Mouse (Mus musculus): Measurements from ENCODE around the gene Fkbp2. TPM values are rescaled to one million over a fixed set of nuclear protein-coding genes. Genes with fewer than 3 reads are reported as not detected.

Fkbp2 gene
- polyA plus RNA-seq, 1 experiment from 2014 or later, result 84.8 TPM

DNA sequence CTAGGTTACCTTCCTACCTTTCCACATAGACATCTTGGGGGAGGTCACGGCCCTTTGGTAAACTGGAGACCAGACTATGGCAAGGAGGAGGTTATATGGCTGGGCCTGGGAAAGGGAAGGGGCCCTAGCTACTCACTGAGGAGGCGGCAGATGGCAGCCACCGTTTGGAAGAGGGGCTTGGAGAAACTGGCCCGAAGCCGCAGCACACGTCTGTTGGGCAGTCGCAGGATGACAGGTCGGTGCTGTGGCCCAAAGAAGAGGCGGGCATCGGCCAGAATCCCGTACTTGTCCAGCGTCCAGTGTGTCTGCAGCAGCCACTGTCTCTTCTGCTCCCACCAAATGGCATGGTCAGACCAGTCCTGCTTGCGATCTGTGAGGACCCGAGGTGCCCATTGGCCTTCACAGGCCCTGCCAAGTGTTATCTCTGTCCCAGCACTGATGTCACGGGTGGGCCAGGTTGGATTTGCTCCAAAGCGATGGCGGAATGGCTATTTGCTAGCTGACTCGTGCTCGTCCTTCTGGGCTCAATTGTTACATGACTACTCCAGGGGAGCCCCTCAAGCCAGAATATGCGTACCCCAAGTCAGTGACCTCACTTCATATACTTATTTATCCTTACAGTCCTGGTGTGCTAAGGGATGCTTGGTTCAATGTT, 34.3 kb upstream of the Fkbp2 start:
- no peak overlapping the region for H3K4me3 ChIP-seq (ENCODE audit: low read depth, low read length)
- WGBS, result 87% methylated on average over 20 of the region's 20 CpGs

DNA sequence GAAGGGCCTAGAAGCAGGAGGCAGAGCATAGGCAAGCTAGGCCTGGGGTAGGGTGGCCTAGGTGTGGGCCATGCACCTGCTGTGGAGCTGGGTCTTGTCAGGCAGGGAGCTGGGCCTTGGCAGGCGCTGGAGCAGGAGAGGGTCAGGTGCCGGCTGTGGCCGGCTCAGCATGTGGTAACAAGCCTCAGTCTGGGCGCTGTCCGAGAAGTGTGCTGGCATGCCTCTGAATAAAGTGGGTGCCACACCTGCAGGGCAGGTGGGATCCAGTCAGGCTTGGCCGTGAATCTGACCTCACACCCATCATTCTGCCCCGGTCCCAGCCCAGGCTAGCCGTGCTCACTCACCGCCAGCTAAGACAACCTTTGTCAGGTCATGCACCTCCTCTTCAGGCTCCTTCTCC, 33.7 kb upstream of the Fkbp2 start:
- no peak for ATAC-seq (ENCODE audit: insufficient read depth)
- H3K27ac ChIP-seq (ENCODE audit: low read depth), result no peak overlapping the region

More for the DNA sequence above, 34.3 kb upstream of the Fkbp2 start:
- H3K4me1 ChIP-seq (ENCODE audit: insufficient read depth), result no peaks in the 10 kb centered on the region
- H3K9ac ChIP-seq, result no peak overlapping the region
- peaks cover 35% of the 10 kb centered on the region for H3K36me3 ChIP-seq (ENCODE audit: insufficient read depth)
- no peak overlapping the region for H3K27ac ChIP-seq (ENCODE audit: low read depth)
- H3K27me3 ChIP-seq (ENCODE audit: insufficient read depth, low read length), result no peaks in the 10 kb centered on the region
- H3K4me2 ChIP-seq, result no peak overlapping the region
- TF ChIP-seq CTCF (IDR thresholded peaks at IDR 0.05; ENCODE audit: low read depth), result no peak
- ATAC-seq (ENCODE audit: insufficient read depth) (no peak), DNase-seq (no peak)
- H3K9me3 ChIP-seq (ENCODE audit: low read depth, low read length), result no peaks in the 10 kb centered on the region

DNA sequence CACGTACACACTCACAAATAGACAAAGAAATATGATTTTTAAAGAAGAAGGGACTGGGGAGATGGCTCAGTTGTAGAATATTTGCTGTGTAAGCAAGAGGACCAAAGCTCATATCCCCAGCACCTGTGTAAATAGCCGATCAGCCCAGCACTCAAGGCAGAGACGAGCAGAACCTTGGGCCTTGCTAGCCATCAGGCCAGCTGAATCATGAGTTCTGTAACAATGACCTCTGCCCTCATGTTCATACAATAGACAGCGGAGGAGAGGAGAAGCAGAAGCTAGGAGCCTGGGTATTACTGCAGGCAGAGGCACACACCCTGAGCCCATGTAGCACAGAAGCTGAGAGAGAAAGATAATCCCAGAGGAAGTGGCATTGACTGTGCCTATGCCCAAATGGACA, 32.1 kb upstream of the Fkbp2 start:
- H3K27ac ChIP-seq (ENCODE audit: low read depth), result no peak overlapping the region
- H3K4me2 ChIP-seq, result no peak overlapping the region
- ATAC-seq (ENCODE audit: insufficient read depth) (no peak), DNase-seq (no peak)
- no peaks in the 10 kb centered on the region for H3K4me1 ChIP-seq (ENCODE audit: insufficient read depth)
- H3K4me3 ChIP-seq (ENCODE audit: low read depth, low read length), result no peak overlapping the region
- 0 out of 2 replicates have a peak, but pooled peaks cover 18% of the 10 kb centered on the region for H3K36me3 ChIP-seq (ENCODE audit: insufficient read depth)
- WGBS, result 55% methylated on average over 4 of the region's 4 CpGs
- no peak overlapping the region for H3K9ac ChIP-seq
- no peaks in the 10 kb centered on the region for H3K27me3 ChIP-seq (ENCODE audit: insufficient read depth, low read length)
- no peak for TF ChIP-seq CTCF (IDR thresholded peaks at IDR 0.05; ENCODE audit: low read depth)
- H3K9me3 ChIP-seq (ENCODE audit: low read depth, low read length), result no peaks in the 10 kb centered on the region

More for the DNA sequence above, 33.7 kb upstream of the Fkbp2 start:
- no peak overlapping the region for H3K4me3 ChIP-seq (ENCODE audit: low read depth, low read length)
- DNase-seq, result no peak
- H3K9me3 ChIP-seq (ENCODE audit: low read depth, low read length), result no peaks in the 10 kb centered on the region
- no peak overlapping the region for H3K9ac ChIP-seq
- peaks cover 29% of the 10 kb centered on the region for H3K36me3 ChIP-seq (ENCODE audit: insufficient read depth)
- H3K4me2 ChIP-seq, result no peak overlapping the region
- TF ChIP-seq CTCF (IDR thresholded peaks at IDR 0.05; ENCODE audit: low read depth), result no peak
- no peaks in the 10 kb centered on the region for H3K4me1 ChIP-seq (ENCODE audit: insufficient read depth)
- H3K27me3 ChIP-seq (ENCODE audit: insufficient read depth, low read length), result no peaks in the 10 kb centered on the region
- 86% methylated on average over 9 of the region's 9 CpGs for WGBS

DNA sequence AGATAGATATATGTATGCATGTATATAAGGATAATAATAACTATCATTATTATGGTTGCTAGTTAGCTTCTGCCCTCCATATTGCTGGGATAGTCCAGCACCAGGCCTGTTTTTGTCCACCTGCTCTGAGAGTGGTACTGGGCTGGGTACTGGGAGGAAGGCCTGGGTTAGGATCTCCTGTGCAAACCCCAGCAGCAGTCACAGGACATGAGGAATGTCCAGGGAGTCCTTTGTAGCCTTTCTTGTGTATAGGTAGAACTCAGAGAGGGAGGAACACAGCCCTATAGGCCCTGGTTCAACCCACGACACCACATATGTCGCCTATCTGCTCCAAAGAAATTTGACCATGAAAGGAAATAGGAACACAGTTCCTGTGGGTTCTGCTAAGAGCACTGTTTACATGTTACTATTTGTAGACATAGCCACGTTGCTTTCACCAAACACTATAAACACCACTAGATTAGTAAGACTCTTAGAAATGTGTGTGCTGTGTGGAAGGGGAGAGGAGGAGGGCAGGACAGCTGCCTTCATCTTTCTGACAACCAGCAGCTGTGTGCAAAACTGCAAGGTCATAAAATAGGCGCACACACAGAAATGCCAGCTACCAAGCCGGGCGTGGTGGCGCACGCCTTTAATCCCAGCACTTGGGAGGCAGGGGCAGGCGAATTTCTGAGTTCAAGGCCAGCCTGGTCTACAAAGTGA, 26.7 kb upstream of the Fkbp2 start:
- H3K9me3 ChIP-seq (ENCODE audit: low read depth, low read length), result no peaks in the 10 kb centered on the region

DNA sequence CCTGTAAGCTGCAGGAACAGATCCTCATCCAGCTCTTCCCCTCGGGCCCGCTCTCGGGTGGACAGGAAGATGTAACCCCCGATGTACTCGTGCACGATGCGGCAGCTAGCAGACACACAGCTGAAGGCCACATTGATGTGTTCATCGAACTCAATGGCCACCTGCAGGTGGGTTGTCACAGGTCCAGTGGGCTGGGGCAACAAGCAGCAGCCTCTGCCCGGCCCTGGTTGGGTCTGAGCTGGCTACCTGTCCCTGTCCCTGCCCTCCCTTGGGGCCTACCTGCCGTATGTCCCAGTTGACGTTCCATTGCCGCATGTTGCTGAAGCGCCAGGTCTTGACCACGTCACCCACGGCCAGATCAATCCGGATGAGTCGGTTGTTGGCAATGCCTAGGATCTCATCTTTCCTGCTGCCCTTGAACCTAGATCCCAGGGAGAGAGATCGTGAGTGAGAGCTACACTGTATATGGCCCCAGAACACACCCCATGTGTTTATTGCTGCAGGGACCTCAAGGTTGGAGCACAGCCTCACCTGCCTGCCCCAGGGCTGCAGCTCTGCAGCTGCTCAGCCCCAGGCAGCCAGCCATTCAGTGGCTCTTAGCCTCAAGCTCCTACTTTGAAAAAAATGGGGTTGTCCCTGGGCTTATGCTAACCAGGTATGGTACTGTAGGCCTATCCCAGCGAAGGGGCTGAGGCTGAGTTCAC, 19.2 kb upstream of the Fkbp2 start:
- no peak overlapping the region for H3K4me3 ChIP-seq (ENCODE audit: low read depth, low read length)
- TF ChIP-seq CTCF (IDR thresholded peaks at IDR 0.05; ENCODE audit: low read depth), result no peak
- WGBS, result 92% methylated on average over 19 of the region's 19 CpGs
- H3K27me3 ChIP-seq (ENCODE audit: insufficient read depth, low read length), result no peaks in the 10 kb centered on the region
- no peak overlapping the region for H3K4me2 ChIP-seq
- H3K27ac ChIP-seq (ENCODE audit: low read depth), result no peak overlapping the region
- peaks cover 13% of the 10 kb centered on the region for H3K4me1 ChIP-seq (ENCODE audit: insufficient read depth)
- no peak for DNase-seq
- H3K9ac ChIP-seq, result no peak overlapping the region
- ATAC-seq (ENCODE audit: insufficient read depth), result no peak
- peaks cover 21% of the 10 kb centered on the region for H3K36me3 ChIP-seq (ENCODE audit: insufficient read depth)
- H3K9me3 ChIP-seq (ENCODE audit: low read depth, low read length), result no peaks in the 10 kb centered on the region

More for the DNA sequence above, 26.7 kb upstream of the Fkbp2 start:
- H3K27ac ChIP-seq (ENCODE audit: low read depth), result 0 out of 2 replicates have a peak overlapping the region, but pooled peaks have one; percentile 2
- no peak overlapping the region for H3K4me2 ChIP-seq
- peak; percentile 63; the same call in 1 of the 2 replicates for ATAC-seq (ENCODE audit: insufficient read depth)
- H3K36me3 ChIP-seq (ENCODE audit: insufficient read depth), result no peaks in the 10 kb centered on the region
- no peaks in the 10 kb centered on the region for H3K27me3 ChIP-seq (ENCODE audit: insufficient read depth, low read length)
- WGBS, result 70% methylated on average over 9 of the region's 9 CpGs
- no peaks in the 10 kb centered on the region for H3K4me1 ChIP-seq (ENCODE audit: insufficient read depth)
- H3K4me3 ChIP-seq (ENCODE audit: low read depth, low read length), result no peak overlapping the region
- no peak for TF ChIP-seq CTCF (IDR thresholded peaks at IDR 0.05; ENCODE audit: low read depth)
- no peak overlapping the region for H3K9ac ChIP-seq
- peak; percentile 27 for DNase-seq

GRCm38 (mm10) chr19:6997721-6998290, 17.5 kb upstream of the Fkbp2 start:
- H3K9me3 ChIP-seq (ENCODE audit: low read depth, low read length), result no peaks in the 10 kb centered on the region
- TF ChIP-seq CTCF (IDR thresholded peaks at IDR 0.05; ENCODE audit: low read depth), result no peak
- ATAC-seq (ENCODE audit: insufficient read depth), result no peak
- DNase-seq, result no peak
- 83% methylated on average over 9 of the region's 9 CpGs for WGBS
- no peak overlapping the region for H3K4me2 ChIP-seq
- no peak overlapping the region for H3K27ac ChIP-seq (ENCODE audit: low read depth)
- no peak overlapping the region for H3K4me3 ChIP-seq (ENCODE audit: low read depth, low read length)
- peaks cover 21% of the 10 kb centered on the region for H3K36me3 ChIP-seq (ENCODE audit: insufficient read depth)
- no peak overlapping the region for H3K9ac ChIP-seq
- peaks cover 17% of the 10 kb centered on the region for H3K4me1 ChIP-seq (ENCODE audit: insufficient read depth)
- H3K27me3 ChIP-seq (ENCODE audit: insufficient read depth, low read length), result no peaks in the 10 kb centered on the region
